Mouse (Mus musculus): ENCODE data around the gene Gps2.
A peak's percentile ranks its signal among the peaks of the same experiment; 100 is the strongest.

Gps2 gene

DNA sequence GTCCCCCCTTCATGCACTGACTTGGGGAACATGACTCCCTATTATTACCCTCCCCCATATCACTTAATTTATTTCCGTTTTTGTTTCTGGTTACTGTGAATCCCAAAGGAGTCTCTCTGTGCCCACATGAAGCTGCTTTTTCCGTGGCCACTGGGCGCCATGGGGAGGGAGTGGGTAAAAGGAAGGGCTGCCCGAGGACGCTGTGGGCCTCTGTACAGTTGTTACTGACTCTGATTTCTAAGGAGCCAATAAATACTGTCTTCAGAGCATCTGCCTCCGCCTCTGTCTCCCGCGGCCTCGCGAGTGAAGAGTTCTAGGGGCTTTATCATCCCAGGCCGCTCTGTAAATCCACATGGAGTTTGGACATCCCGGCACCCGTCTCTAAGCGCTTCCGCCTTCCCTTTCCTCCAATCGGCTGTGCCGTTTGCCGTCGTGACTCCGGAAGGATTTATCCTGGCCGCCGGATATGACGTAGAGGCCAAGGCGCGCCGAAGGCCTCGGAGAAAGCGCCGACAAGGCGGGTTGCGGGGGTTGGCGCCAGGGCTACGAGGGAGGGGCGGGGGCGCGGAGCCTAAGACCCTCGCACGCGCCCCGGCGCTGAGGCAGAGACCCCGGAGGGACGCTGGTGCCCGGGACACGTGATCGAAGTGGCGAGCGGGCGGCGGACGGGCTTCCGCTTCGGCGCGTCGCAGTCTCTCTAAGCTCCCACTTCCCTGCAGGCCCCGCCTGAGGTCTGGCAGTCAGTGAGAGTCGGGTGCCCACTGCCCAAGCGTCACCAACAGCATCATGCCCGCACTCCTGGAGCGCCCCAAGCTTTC, at the start of gene Gps2:
Gene Gps2, plus strand, starts transcription at position 335 of the 818 bp plus-strand sequence.
- peak; percentile 85 for DNase-seq (ENCODE audit: low spot score)

DNA sequence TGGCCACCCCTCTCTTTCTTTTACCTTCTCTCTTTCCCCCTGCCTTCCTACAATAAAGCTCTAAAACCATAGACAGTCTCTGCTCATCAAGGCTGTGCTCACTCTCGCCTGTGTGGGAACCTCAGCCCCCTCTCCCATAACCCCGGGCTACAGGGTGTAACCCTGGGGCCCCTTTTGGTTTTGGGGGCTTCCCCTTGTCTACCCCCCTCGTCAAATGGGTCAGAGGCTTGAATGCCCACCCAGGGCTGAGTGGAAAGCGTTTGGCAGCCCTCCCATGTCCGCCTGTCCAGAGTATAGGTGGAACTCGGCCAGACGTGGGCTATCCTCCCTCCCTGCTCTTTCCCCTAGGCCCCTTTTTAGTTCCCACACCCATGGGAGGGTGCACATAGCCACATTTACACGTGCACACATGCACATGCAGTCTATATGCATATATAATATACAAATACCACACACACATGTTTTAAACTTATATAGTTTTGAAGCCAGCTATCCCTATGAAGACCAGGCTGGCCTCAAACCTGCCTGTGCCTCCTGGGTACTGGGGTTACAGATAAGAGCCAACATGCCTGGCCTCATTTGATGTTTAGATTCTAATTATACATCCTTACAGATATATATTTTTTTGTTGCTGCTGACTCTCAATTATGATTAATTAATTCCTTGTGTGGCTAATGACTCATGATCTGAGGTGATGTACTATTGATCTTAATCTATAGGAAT, 49.4 kb upstream of the Gps2 start:
- no peak for DNase-seq (ENCODE audit: low spot score)

DNA sequence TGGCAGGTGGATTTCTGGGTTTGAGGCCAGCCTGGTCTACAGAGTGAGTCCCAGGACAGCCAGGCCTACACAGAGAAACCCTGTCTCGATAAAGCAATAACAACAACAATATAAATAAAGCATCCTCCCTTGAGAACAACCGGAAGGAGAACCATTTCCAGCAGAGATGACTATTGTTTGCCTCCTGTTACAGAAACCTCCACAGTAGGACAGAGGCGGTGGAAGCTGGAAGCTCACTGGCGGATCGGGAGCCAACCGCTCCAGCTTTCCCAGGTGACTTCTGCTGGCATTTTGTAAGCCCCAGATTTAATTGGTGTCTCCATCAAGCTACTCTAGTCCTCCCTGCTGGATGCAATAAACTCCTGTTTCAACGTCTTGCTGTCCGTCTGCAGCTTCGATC, 48.1 kb upstream of the Gps2 start:
- DNase-seq (ENCODE audit: low spot score): no peak

DNA sequence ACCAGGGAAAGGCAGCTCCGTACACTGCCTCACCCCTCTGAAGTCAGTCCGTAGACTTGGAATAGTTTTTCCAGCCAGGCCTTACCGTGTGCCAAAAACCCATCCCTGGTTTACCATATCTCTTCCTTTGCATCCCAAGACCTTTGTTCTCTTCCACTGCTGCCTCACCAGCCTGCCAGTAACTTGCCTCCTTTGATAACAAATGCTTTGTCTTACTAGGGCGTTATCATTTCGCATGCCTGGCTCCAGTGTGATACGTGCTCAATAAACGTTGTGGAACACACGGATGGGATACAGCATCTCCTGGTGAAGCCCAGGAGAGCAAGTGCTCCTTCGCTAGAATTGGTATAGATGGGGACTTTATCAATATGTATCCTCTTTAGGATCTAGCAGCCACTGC, 46.4 kb upstream of the Gps2 start:
- DNase-seq (ENCODE audit: low spot score): no peak

GRCm38 (mm10) chr11:69870289-69871069, 43.2 kb upstream of the Gps2 start:
- no peak for DNase-seq (ENCODE audit: low spot score)

DNA sequence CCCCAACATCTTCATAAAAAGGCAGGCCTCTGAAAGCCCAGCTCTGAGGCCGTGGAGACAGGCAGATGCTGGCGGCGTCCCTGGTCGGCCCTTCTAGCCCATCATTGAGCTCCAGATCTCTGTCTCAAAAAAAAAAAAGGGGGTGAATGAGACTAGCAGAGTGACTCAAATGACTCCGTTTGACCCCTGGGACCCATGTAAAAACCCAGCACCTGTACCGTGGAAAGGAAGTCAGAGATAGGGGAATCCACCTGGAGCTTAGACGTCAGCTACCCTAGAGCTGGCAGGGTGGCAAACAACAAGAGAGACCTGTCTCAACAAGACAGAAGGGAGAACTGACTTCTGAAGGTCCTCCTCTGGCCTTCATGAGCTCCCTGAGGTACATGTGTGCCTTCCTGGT, 41.9 kb upstream of the Gps2 start:
- no peak for DNase-seq (ENCODE audit: low spot score)

DNA sequence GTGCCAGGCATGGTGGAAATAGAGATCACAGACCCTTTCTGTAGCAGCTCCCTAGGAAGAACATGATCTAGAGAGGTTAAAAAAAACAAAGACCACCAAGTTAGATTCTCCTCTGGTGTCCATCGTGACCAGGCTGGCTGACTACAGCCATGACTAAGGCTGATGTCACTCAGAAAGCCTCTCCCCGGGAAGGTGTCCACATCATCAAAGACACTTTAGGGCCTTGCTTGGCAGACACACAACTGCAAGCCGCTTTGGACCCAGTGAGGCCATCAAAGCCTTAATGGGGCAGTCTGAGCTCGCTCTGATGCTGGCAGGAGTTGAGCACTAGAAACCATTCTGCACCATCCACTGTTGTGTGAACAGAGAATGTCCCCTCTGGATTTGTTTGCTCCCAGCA, 41.2 kb upstream of the Gps2 start:
- no peak for DNase-seq (ENCODE audit: low spot score)

DNA sequence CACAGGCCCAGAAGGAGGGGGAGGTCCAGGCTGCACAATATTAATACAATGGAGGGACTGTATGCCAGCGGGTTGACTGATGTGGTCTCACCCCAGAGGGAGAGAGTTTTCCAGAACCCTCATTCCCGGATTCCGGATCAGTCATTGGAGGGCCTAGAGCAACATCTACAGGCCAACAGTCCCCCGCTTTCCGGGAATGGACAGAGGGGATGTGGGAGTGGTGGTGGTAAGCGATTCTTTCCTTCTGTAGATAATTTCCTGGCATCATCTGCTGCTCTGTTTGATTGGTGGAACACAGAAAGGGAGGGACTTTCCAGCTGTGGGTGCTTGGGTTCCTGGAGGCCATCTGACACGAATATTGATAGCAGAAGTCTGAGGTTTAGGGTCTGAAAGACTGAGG, 37.5 kb upstream of the Gps2 start:
- DNase-seq (ENCODE audit: low spot score): no peak

GRCm38 (mm10) chr11:69876867-69877266, 36.8 kb upstream of the Gps2 start:
- peak; percentile 78 for DNase-seq (ENCODE audit: low spot score)

DNA sequence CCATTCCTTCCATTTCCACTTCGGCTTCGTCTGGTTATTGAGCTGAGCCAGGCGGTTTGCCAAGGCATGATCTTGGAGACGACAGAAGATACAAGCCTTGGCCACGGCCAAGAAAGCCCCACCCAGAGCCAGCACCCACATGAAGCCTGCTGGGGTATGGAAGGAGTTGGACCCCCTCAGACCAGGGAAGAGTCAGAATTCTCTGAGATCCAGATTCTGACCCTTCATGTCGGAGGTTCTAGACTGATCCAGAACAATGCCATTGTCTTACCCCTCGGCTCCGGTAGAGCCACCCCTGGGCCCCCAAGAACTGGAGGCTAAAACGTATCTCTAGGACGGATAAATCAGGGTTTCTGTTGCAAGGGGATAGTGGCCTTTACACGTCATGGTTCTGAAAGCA, 35.8 kb upstream of the Gps2 start, which contains the start of gene Tmem95:
Gene Tmem95, minus strand, starts transcription at position 141 of the 400 bp plus-strand sequence.
- no peak for DNase-seq (ENCODE audit: low spot score)

DNA sequence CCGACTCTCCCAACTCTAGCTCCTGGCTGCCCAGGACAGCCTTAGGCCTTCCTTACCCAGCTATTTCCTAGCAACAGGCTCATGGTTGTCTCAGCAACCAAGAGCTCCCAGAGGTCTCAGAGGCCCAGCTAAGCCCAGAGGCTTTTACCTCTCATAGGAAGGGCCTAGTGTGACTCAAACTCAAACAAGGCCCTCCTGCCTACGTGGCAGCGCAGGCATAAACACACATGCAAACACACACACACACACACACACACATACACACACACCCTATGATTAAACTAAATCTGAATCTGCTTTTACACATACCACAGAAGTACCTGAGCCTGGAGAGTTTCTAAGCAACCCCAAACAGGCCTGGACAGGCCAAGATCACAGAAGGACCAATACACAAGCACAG, 35.3 kb upstream of the Gps2 start:
- DNase-seq (ENCODE audit: low spot score): no peak

DNA sequence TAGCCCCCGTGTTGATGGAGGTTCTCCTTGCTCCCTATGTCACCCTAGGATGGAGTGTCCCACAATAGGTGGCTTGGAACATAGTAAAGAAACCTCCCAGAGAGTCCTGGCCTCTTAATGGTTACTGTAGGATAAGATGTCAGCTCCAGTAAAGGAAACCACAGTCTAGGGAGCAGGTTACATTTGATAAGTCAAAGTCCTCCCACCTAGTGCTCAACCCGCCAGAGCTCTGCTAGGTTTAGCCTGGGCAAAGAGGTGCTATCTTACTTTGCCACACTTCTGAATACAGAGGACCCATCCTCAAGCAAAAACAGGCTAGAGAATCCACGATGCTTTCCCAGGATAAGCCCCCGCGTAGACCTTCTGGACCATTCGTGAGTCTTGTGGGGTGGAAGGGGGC, 34.7 kb upstream of the Gps2 start:
- DNase-seq (ENCODE audit: low spot score): no peak

DNA sequence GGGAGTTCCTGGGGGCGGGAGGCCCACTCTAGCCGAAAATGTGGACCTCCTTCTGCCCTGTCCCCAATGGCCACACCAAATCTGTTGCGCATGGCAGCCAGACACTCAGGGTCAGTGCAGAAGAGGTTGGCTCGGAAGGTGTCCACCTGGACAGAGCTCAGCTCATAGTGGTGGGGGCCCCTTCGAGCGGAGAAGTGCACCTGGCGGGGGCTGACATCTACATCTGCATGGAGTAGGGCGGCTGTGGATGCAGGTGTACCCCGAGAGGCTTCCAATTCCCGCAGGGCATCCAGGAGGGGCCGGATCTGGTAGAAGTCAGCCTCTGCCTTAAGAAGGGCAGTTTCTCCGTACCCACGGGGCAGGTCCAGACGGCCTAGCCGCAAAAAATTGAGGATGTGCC, 34.0 kb upstream of the Gps2 start:
- DNase-seq (ENCODE audit: low spot score): no peak

DNA sequence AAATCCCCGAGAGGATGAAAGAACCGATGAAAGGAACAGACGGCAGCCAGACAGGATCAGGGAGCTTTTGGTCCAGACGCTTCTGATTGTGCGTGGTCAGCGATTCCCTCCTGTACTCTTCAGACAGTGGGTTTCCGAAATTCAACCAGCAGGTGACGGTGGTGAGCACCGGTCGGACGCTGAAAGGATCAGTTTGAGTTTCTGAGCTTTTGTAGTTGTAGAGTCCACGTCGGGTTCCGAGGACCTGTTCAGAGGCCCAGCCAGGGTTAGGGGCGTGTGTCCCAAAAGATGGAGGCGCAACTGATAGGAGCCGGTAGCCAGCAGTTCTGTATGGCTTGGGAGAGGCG, 33.2 kb upstream of the Gps2 start:
- DNase-seq (ENCODE audit: low spot score): peak; percentile 69

- DNase-seq (ENCODE audit: low spot score): peak; percentile 64
These were observed 32.7 kb upstream of the Gps2 start, which contains the start of gene Kctd11 for GRCm38 (mm10) chr11:69880853-69881603. Gene Kctd11, minus strand, starts transcription at chr11:69881406.

DNA sequence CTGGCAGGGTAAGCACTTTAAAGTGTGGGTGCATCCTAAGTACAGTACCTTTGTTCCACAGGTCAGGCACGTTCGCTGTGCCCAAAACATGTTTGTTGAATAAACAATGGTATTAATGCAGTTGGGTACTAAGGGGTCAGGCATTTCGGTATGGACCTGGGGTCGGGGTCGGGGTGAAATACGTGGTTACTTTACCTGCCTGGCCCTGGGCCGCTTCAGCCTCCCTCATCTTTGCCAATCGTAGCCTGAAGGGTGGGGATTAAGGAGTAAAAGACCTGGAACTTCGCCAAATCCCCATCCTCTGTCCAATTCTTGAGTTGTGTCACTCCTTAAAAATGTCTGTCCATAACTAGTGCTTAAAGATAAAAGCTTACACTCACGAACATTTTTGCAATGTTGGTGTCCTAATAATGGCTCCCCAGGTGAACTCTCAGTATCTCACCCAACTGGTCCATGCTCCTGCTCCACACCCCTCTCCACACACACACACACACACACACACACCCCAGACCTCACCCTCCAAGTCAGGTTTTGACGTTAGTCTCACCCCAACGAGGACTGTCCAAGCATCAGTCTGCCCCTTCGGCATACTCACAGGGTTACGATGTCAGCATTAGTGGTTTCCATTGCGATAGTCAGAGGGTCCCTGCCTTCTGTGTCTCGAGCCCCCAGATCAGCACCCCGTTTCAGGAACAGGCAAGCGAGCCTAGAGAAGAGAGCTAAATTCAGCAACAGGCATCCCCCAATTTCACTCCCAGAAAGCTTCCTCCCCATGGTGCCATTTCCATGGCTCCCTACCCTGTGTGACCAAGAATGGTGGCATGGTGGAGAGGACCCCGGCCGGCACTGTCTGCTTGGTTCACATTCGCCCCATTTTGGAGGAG, 31.7 kb upstream of the Gps2 start:
- DNase-seq (ENCODE audit: low spot score): no peak

- DNase-seq (ENCODE audit: low spot score): no peak
These were observed 30.6 kb upstream of the Gps2 start for GRCm38 (mm10) chr11:69883066-69883465.

DNA sequence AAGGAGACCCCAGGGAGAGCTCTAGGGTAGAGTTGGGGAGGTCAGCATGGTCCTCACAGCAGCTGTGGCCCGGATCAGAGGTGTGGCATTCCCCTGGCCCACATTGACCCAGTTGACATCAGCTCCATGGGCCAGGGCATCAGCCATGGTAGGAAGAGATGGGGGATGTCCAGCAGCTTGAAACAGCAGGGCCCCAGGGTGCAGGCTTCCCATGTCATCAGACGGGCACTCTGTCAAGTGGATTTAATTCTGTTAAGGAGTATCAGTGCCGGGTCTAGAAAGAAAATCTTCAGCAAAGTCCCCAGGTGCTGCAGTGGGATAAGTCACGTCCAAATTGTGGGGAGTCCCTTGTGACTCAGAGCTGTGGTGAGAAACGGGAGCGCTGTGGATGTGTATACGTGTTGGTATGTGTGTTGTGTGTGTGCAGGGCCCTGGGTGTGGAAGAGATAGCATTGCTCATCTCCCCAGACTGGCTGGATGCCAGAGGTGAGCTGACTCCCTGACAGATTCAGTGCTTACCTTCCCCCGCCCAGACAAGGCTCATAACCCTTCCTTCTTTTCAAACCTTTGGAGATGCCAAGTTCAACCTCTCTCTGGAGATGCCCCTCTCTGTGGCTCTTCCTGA, 30.0 kb upstream of the Gps2 start:
- no peak for DNase-seq (ENCODE audit: low spot score)

- no peak for DNase-seq (ENCODE audit: low spot score)
These were observed 29.4 kb upstream of the Gps2 start for GRCm38 (mm10) chr11:69884240-69884639.

GRCm38 (mm10) chr11:69884663-69885062, 29.0 kb upstream of the Gps2 start:
- no peak for DNase-seq (ENCODE audit: low spot score)

Measured in spleen, adult 12 weeks (tissue).